Comparison of ENCODE assay signal across 25 mouse cellular contexts in the genomic region with DNA sequence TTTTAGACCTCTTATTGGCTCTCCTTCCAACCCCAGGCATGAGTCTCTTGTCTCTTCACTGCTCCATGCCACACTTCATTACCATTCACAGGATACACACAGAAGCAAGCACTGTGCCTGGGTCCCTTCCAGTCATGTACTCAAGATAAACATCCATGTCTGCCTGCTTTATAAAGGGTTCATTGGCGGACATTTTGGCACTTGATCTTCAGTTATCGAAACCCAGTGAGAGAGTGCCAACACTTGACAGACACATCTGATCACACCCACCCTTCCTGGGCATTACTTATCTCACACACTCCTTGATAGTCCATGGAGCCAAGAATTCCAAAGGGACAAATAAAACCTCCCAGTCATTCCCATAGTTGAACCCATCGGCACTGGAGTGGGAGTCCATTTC.
DNase-seq lines count a peak whose midpoint lies in the region; ATAC-seq and TF ChIP-seq lines count a peak whose summit lies in the region.
"Had no signal": no experiment of that assay in that cellular context is flagged by ENCODE, and none has a peak within 500 bp of the region (broad histone marks: within the 10 kb centered on the region; RNA-seq: fewer than 3 reads in every experiment).

No protein-coding gene starts in this region.

- TF ChIP-seq CTCF in heart, adult 2 months (IDR thresholded peaks at IDR 0.05): no peak

- 51% methylated on average over 3 of the region's 3 CpGs for WGBS in heart, adult 2 months
- 47% methylated on average over 3 of the region's 3 CpGs for WGBS in heart, embryonic 11.5 days (ENCODE audit: insufficient replicate concordance)
- WGBS in heart, embryonic 14.5 days: 13% methylated on average over 3 of the region's 3 CpGs
- WGBS in hindbrain, embryonic 16.5 days: 86% methylated on average over 3 of the region's 3 CpGs
- WGBS in forebrain, embryonic 15.5 days: 74% methylated on average over 3 of the region's 3 CpGs

- ATAC-seq in heart, embryonic 11.5 days (replicated peaks; ENCODE audit: insufficient number of reproducible peaks, low FRiP score, low TSS enrichment): no peak
- peak; percentile 66 for ATAC-seq in heart, embryonic 14.5 days (ENCODE audit: insufficient number of reproducible peaks, insufficient read depth, low FRiP score, low read depth)
- ATAC-seq in hindbrain, embryonic 16.5 days: no peak
- ATAC-seq in forebrain, embryonic 15.5 days (replicated peaks): no peak
- ATAC-seq: intestine, postnatal 0 days; midbrain, embryonic 15.5 days; Patski had no signal

- H3K36me3 ChIP-seq in heart, adult 2 months (ENCODE audit: control insufficient read depth, insufficient read depth, low read length): peaks cover 17% of the 10 kb centered on the region
- no peaks in the 10 kb centered on the region for H3K36me3 ChIP-seq in heart, embryonic 11.5 days (ENCODE audit: control insufficient read depth, insufficient read depth, low read length)
- H3K36me3 ChIP-seq in heart, embryonic 14.5 days (ENCODE audit: control insufficient read depth, insufficient read depth, low read length): no peaks in the 10 kb centered on the region
- no peaks in the 10 kb centered on the region for H3K36me3 ChIP-seq in hindbrain, embryonic 16.5 days (ENCODE audit: control insufficient read depth, insufficient read depth, low read length)
- no peaks in the 10 kb centered on the region for H3K36me3 ChIP-seq in forebrain, embryonic 15.5 days
- H3K36me3 ChIP-seq: embryonic facial prominence, embryonic 12.5 days; hindbrain, embryonic 13.5 days; midbrain, embryonic 15.5 days; stomach, embryonic 15.5 days had no signal

- H3K79me2 ChIP-seq in heart, adult 2 months (replicated peaks; ENCODE audit: control insufficient read depth, insufficient read depth, low read length): no peaks in the 10 kb centered on the region

- no peak overlapping the region for H3K4me3 ChIP-seq in heart, adult 2 months
- no peak overlapping the region for H3K4me3 ChIP-seq in heart, embryonic 11.5 days (ENCODE audit: low read depth, low read length)
- no peak overlapping the region for H3K4me3 ChIP-seq in heart, embryonic 14.5 days (ENCODE audit: control insufficient read depth in 1 of 2, insufficient read depth in 1 of 2, low read depth in 1 of 2, low read length in 2 of 2)
- H3K4me3 ChIP-seq in hindbrain, embryonic 16.5 days (ENCODE audit: low read length): no peak overlapping the region
- no peak overlapping the region for H3K4me3 ChIP-seq in forebrain, embryonic 15.5 days
- H3K4me3 ChIP-seq: embryonic facial prominence, embryonic 12.5 days; hindbrain, embryonic 13.5 days; midbrain, embryonic 15.5 days; stomach, embryonic 15.5 days had no signal

- peak in 1 of 2 experiments; percentile 61 for DNase-seq in heart, adult 2 months
- peak; percentile 72 for DNase-seq in heart, adult 8-10 months (ENCODE audit: low spot score)
- peak; percentile 8 to 30 for DNase-seq in heart, postnatal 14 days
- DNase-seq: adrenal gland, postnatal 10 days; cerebellum, adult 11 months; cerebellum, adult 9-11 months; embryo, embryonic 11 days; gastrocnemius, postnatal 14 days; kidney, adult 9 months; kidney, postnatal 10 days; layer of hippocampus, postnatal 36 days; liver; lung, embryonic 14.5 days; right cerebral cortex, postnatal 25 days had no signal

- TF ChIP-seq EP300 in heart, adult 2 months (IDR thresholded peaks at IDR 0.05; ENCODE audit: insufficient read depth, low read depth, low read length): no peak

- no peak for TF ChIP-seq POLR2A in heart, adult 2 months (IDR thresholded peaks at IDR 0.05; ENCODE audit: insufficient read depth, low read depth, low read length)

- H3K4me1 ChIP-seq in heart, adult 2 months (ENCODE audit: control insufficient read depth, insufficient read depth, low read length): peaks cover 4% of the 10 kb centered on the region
- H3K4me1 ChIP-seq in heart, embryonic 11.5 days (ENCODE audit: control insufficient read depth, insufficient read depth, low read length): no peaks in the 10 kb centered on the region
- H3K4me1 ChIP-seq in heart, embryonic 14.5 days (ENCODE audit: control insufficient read depth in 2 of 2, insufficient read depth in 2 of 2, low read length in 2 of 2): peaks cover 0 to 39% of the 10 kb centered on the region in 2 experiments; a peak in 3 of 4 replicates
- H3K4me1 ChIP-seq in hindbrain, embryonic 16.5 days (ENCODE audit: control insufficient read depth, insufficient read depth, low read depth, low read length): no peaks in the 10 kb centered on the region
- H3K4me1 ChIP-seq in forebrain, embryonic 15.5 days: no peaks in the 10 kb centered on the region
- H3K4me1 ChIP-seq: embryonic facial prominence, embryonic 12.5 days; hindbrain, embryonic 13.5 days; midbrain, embryonic 15.5 days; stomach, embryonic 15.5 days had no signal

- peak overlapping the region; percentile 45 for H3K27ac ChIP-seq in heart, adult 2 months
- H3K27ac ChIP-seq in heart, embryonic 11.5 days (ENCODE audit: low read depth, low read length): no peak overlapping the region
- peak overlapping the region in 1 of 2 experiments; percentile 43; a peak in 1 of 4 replicates for H3K27ac ChIP-seq in heart, embryonic 14.5 days (replicated peaks in 1 of 2; ENCODE audit: control insufficient read depth in 1 of 2, insufficient read depth in 1 of 2, low read depth in 2 of 2, low read length in 2 of 2)
- H3K27ac ChIP-seq in hindbrain, embryonic 16.5 days (ENCODE audit: low read depth, low read length): no peak overlapping the region
- H3K27ac ChIP-seq in forebrain, embryonic 15.5 days (replicated peaks): no peak overlapping the region
- H3K27ac ChIP-seq: embryonic facial prominence, embryonic 12.5 days; hindbrain, embryonic 13.5 days; liver, embryonic 14.5 days; midbrain, embryonic 15.5 days; stomach, embryonic 15.5 days had no signal

- no peaks in the 10 kb centered on the region for H3K27me3 ChIP-seq in heart, adult 2 months (ENCODE audit: control insufficient read depth, insufficient read depth, low read length)
- no peaks in the 10 kb centered on the region for H3K27me3 ChIP-seq in heart, embryonic 11.5 days (ENCODE audit: control insufficient read depth, insufficient read depth, low read length)
- no peaks in the 10 kb centered on the region for H3K27me3 ChIP-seq in heart, embryonic 14.5 days (ENCODE audit: control insufficient read depth, insufficient read depth, low read length)
- H3K27me3 ChIP-seq in hindbrain, embryonic 16.5 days (replicated peaks; ENCODE audit: control insufficient read depth, insufficient read depth, low read length): no peaks in the 10 kb centered on the region
- no peaks in the 10 kb centered on the region for H3K27me3 ChIP-seq in forebrain, embryonic 15.5 days
- H3K27me3 ChIP-seq: embryonic facial prominence, embryonic 12.5 days; hindbrain, embryonic 13.5 days; midbrain, embryonic 15.5 days; stomach, embryonic 15.5 days had no signal

- no peaks in the 10 kb centered on the region for H3K9me3 ChIP-seq in heart, embryonic 11.5 days (replicated peaks; ENCODE audit: control insufficient read depth, low read length)
- no peaks in the 10 kb centered on the region for H3K9me3 ChIP-seq in heart, embryonic 14.5 days (ENCODE audit: control insufficient read depth, low read length)
- no peaks in the 10 kb centered on the region for H3K9me3 ChIP-seq in hindbrain, embryonic 16.5 days (ENCODE audit: control insufficient read depth, low read length)
- no peaks in the 10 kb centered on the region for H3K9me3 ChIP-seq in forebrain, embryonic 15.5 days
- H3K9me3 ChIP-seq: embryonic facial prominence, embryonic 12.5 days; hindbrain, embryonic 13.5 days; midbrain, embryonic 15.5 days; stomach, embryonic 15.5 days had no signal

- no peak overlapping the region for H3K4me2 ChIP-seq in heart, embryonic 11.5 days
- H3K4me2 ChIP-seq in heart, embryonic 14.5 days (ENCODE audit: low read length): 0 out of 2 replicates have a peak overlapping the region, but pooled peaks have one; percentile 4
- H3K4me2 ChIP-seq in hindbrain, embryonic 16.5 days (ENCODE audit: low read length): no peak overlapping the region
- H3K4me2 ChIP-seq in forebrain, embryonic 15.5 days (replicated peaks): no peak overlapping the region
- H3K4me2 ChIP-seq: embryonic facial prominence, embryonic 12.5 days; hindbrain, embryonic 13.5 days; lung, embryonic 14.5 days; midbrain, embryonic 15.5 days; stomach, embryonic 15.5 days had no signal

- intact Hi-C loops in heart, adult 2 months (cut with DNase I): no loop called here
- intact Hi-C loops in heart, postnatal 14 days (cut with DNase I): loop anchor here (5.0 kb wide), 1 partner anchor 98 kb away; no protein-coding TSS in a partner anchor

- H3K9ac ChIP-seq in heart, adult 2 months (ENCODE audit: low read depth, low read length): no peak overlapping the region
- no peak overlapping the region for H3K9ac ChIP-seq in heart, embryonic 11.5 days (ENCODE audit: low read depth, low read length)
- H3K9ac ChIP-seq in heart, embryonic 14.5 days (ENCODE audit: low read length): no peak overlapping the region
- no peak overlapping the region for H3K9ac ChIP-seq in hindbrain, embryonic 16.5 days (ENCODE audit: low read depth, low read length)
- no peak overlapping the region for H3K9ac ChIP-seq in forebrain, embryonic 15.5 days (replicated peaks)
- H3K9ac ChIP-seq: embryonic facial prominence, embryonic 12.5 days; hindbrain, embryonic 13.5 days; liver, embryonic 14.5 days; lung, embryonic 14.5 days; midbrain, embryonic 15.5 days; stomach, embryonic 15.5 days had no signal
